Mouse (Mus musculus) E14TG2a.4 (cell line): ENCODE data around the gene Ano8.

ENCODE experiments used
- CTCF ChIP-seq: conservative IDR thresholded peaks from 2 replicates; pipeline ENCODE4 v1.5.1; 2014; ENCODE audit warnings: low read length
- NANOG ChIP-seq: IDR thresholded peaks from 2 replicates; pipeline ENCODE4 v1.6.1; 2014; ENCODE audit warnings: borderline replicate concordance, low read length, mixed read lengths
- POU5F1 ChIP-seq: IDR thresholded peaks from 2 replicates; pipeline ENCODE4 v1.6.1; 2014; ENCODE audit warnings: low read length, borderline replicate concordance

DNA sequence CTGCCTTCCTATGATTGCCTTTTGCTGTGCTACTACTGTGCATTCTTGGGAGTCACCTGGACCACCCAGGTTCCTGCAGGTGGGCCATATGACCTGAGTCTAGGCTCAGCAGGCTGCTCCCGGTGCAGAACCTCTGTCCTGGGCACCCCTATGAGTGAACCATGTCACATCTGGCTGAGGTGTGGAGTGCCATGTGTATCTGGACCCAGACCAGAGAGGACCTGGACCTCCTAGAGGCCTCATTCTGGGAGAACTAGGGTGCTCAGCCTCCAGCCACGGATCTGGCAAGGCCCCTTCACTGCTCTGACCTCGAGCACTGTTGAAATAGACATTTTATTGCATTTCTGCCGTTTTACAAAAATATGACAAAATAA is 10.1 kb downstream of the Ano8 start:
- TF ChIP-seq CTCF (no peak), POU5F1 (no peak), NANOG (no peak)
